Mouse (Mus musculus) ES-Bruce4 (cell line): ENCODE results near the gene Srgap1.

Source experiments
- CTCF ChIP-seq: IDR thresholded peaks from one replicate; pipeline ENCODE4 v1.8.1; 2011; ENCODE audit warnings: low read depth, low read length
- EP300 ChIP-seq: IDR thresholded peaks from 2 replicates; pipeline ENCODE4 v1.6.1; 2011; ENCODE audit warnings: low read depth, low read length; ENCODE audit not compliant: insufficient read depth
- POLR2A ChIP-seq: IDR thresholded peaks from one replicate; pipeline ENCODE4 v1.8.1; 2011; ENCODE audit warnings: low read length; ENCODE audit not compliant: insufficient read depth

DNA sequence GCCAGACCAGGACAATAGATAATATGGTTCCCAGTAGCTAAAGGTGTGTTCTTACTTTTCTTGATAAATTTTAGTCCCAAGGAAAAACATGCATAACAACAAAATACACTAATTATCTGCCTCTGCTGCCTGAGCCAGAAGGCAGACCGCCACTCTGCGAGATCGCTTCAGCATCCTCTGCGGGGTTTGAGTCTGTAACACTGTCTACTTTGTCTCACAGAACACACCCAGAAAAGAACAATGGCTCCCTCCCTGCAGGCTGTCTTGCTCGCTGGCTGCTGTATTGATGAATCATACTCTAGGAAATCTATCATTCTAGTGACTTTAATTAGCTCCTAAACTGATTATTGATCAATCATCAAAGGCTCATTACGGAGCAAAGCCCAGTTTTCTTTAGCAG, 164.7 kb downstream of the Srgap1 start:
- TF ChIP-seq CTCF, result no peak
- TF ChIP-seq EP300, result no peak
- no peak for TF ChIP-seq POLR2A
